Mouse (Mus musculus) thymus, adult 2 months (tissue): ENCODE data around the gene Med12l.

ENCODE experiments used
- CTCF ChIP-seq: fragments of 200-500 bp; IDR thresholded peaks from 2 replicates; pipeline ENCODE4 v1.5.1; 2012; ENCODE audit warnings: mild to moderate bottlenecking, control low read depth, low read length, moderate library complexity, borderline replicate concordance; ENCODE audit not compliant: control insufficient read depth, poor library complexity, insufficient read depth; ENCODE audit errors: extremely low read depth
- POLR2A ChIP-seq: fragments of 200-500 bp; IDR thresholded peaks from 2 replicates; pipeline ENCODE4 v1.6.1; 2012; ENCODE audit warnings: mild to moderate bottlenecking, low read length, control low read depth, moderate library complexity; ENCODE audit not compliant: control insufficient read depth, poor library complexity, insufficient read depth; ENCODE audit errors: extremely low read depth

GRCm38 (mm10) chr3:59015698-59016412 is 10.2 kb downstream of the Med12l start:
- no peak for TF ChIP-seq CTCF
- TF ChIP-seq POLR2A: no peak
